Mouse (Mus musculus): Measurements from ENCODE around the gene Lcn3.
"Not testable (repeated sequence)": the region's sequence is repeated elsewhere in the genome, so short reads cannot be mapped to it uniquely, and the experiment has no call there.

Lcn3 gene

GRCm38 (mm10) chr2:25765269-25765668 is at the start of gene Lcn3:
Gene Lcn3, plus strand, starts transcription at chr2:25765569.
- no peak for DNase-seq (ENCODE audit: low spot score)

GRCm38 (mm10) chr2:25717222-25717621 is 48.1 kb upstream of the Lcn3 start:
- DNase-seq (ENCODE audit: low spot score): no peak

DNA sequence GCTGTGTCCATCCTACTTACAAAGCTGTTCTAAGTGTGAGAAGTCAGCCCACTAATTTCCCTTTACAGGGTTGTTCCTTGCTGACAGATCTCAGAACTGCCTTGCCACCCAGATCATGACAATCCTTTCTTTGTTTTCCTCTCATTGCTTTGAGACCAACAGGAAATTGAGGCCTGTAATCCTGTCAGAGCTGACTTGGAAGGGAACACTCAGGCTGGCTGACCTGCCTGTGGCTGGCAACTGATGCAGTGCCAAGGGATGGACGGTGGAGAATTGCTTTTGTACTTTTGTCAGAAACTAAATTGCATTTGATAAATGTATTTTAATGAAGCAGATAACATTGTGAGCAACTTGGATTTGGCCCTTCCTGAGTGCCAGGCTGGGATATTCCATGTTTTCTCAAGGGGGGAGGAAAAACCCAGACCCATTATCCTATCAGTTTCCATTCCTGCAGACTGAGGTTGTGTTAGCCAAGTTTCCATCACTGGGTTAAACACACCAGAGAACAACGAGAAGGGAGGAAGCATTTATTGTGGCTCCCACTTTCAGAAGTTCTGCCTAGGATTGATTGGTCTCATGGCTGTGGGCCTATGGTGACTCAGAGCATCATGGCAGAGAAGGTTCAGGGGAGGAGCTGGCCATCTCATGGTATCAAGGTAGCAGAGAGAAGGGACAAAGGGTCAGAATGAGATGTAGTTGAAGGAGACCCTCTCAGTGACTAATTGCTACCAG is 32.0 kb upstream of the Lcn3 start:
- DNase-seq (ENCODE audit: low spot score): no peak

GRCm38 (mm10) chr2:25736709-25737108 is 28.7 kb upstream of the Lcn3 start, which contains the start of gene Obp2b:
Gene Obp2b, plus strand, starts transcription at chr2:25737009.
- not testable (repeated sequence) for DNase-seq (ENCODE audit: low spot score)

GRCm38 (mm10) chr2:25741671-25742070 is 23.7 kb upstream of the Lcn3 start:
- no peak for DNase-seq (ENCODE audit: low spot score)

GRCm38 (mm10) chr2:25754201-25754600 is 11.2 kb upstream of the Lcn3 start:
- DNase-seq (ENCODE audit: low spot score): no peak

- DNase-seq (ENCODE audit: low spot score): no peak
Observed at GRCm38 (mm10) chr2:25758064-25758625, 7.2 kb upstream of the Lcn3 start.

DNA sequence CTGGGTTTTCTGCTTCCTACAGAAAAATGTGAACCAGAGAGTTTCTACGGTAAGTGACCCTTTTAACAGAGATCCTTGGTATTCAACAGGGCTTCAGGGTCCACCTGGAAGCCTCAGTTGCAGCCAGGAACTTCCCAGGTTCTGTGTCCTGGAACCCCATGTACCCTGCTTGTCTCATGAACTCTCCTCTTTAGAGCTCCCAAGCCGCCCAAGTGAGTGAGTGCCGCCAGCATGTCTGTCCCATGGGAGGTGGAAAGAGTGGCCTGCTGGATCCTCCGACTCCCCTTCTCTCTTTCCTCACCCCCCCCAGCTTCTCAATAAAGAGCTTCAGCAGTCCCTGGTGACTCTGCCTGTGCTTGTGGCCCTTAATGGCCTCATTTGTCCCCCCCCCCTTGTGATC is 2.4 kb downstream of the Lcn3 start:
- DNase-seq (ENCODE audit: low spot score): no peak

GRCm38 (mm10) chr2:25773507-25773906 is 8.1 kb downstream of the Lcn3 start:
- no peak for DNase-seq (ENCODE audit: low spot score)

DNA sequence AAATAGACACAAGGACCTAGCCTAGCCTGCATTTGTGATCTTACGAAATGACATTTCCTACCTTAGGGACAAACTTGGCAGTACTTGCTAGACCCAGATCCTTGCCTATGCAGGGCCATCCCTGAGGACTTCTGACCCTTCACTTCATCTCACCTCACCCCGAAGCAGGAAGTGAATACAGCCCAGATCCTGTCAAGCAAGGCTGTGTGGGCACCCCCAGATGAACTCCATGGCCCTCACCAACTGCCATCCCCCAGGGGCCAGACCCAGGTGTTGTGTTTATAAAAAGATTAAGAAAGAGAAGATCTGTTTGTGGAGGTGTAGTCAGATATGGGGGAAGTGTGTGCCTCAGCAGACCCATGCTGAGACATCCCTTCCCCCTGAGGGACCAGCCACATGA is 9.3 kb downstream of the Lcn3 start:
- DNase-seq (ENCODE audit: low spot score): no peak

DNA sequence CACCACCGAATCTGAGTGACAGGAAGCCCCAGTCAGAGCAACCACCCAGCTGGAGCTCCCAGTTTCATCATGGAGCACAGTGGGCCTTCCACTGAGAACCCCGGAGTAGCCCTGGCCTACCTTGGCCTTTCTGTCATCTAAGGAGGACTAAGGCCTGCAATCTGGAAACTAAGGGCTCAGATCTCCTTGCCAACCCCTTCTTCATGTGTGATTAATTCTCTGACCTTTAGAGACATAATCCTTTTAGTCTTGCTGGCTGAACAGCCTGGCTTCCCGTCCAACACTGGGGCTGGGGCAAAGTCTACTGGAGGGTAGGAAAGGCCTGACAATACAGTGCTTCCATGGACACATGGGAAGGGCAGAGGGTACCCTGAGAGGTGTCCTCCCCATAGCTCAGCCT is 10.6 kb downstream of the Lcn3 start:
- DNase-seq (ENCODE audit: low spot score): no peak

- no peak for DNase-seq (ENCODE audit: low spot score)
Observed at GRCm38 (mm10) chr2:25776717-25777116, 11.3 kb downstream of the Lcn3 start, which contains the start of gene Lcn11. Gene Lcn11, plus strand, starts transcription at chr2:25777017.

- DNase-seq (ENCODE audit: low spot score): no peak
Observed at GRCm38 (mm10) chr2:25779076-25779475, 13.7 kb downstream of the Lcn3 start.

GRCm38 (mm10) chr2:25780921-25781320 is 15.6 kb downstream of the Lcn3 start:
- DNase-seq (ENCODE audit: low spot score): no peak

DNA sequence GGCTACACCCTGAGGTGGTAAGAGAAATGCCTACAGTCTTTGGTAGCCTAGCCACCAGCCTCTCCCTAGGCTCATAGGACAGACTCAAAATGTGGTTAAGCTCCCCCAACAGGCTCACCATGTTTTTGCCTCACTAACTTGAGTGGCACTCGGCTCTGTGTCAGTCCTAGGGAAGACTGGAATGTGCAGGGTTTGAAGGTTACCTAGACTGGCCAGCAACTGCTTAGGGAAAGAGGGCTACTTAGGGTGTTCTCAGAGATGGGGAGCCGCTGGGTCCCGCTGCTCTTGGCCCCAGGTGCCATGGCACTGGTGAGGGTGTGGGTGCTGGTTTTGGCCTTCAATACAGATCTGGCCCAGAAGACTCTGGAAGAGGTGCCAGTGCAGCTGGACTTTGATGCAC is 16.6 kb downstream of the Lcn3 start, which contains the start of gene Gm13539:
Gene Gm13539, plus strand, starts transcription at position 301 of the 400 bp plus-strand sequence.
- no peak for DNase-seq (ENCODE audit: low spot score)

DNA sequence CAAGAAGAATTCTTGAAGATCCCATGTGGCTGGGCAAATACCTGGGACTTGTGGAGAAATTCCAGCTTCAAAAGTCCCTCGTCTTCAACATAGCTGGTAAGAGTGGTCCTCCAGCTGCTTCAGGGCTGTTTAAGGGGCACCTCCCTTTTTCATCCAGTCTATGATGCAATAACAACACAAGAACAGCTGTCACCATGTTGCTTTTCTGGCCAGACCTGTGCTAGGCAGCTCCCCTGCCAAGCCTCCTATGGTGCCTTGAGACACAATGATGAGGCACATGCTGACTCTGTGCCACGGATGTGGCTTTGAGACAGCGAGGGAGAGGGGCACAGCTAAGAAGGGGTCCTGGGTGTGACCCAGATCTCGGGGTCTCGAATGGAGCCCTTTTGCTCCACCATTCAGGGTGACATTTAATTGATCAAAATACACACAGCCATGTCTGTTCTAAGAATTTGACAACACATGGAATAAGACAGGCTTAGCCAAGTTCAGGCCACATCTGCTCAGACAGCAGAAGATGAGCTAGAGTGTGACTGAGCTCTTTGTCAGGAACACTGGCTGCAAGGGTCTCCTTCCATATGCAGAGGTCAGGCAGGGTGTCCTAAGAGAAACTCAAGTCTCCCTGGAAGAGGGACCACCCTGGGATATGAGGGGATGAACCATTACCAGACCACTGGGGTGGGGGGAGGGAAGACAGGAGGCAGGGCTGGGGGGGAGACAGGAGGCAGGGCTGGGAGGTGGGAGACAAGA is 20.4 kb downstream of the Lcn3 start:
- DNase-seq (ENCODE audit: low spot score): no peak

DNA sequence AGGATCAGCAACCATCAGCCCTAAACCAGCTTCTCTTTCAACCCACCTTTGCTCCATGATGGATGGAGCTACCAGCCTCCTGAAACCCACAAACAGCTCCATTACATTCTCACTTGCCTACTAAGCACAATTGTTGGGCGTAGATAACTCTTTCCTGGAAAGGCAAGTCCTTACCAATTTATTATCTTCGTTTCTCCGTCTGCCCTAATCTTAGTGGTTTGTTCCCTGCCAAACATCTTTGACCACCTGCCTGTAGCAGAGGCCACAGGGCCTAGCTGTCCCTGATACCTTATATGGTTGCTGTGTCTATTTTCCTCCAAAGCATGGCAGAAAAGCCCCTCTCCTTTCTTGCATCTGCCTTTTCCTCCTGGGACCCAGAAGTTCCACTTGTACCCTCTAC is 23.7 kb downstream of the Lcn3 start:
- no peak for DNase-seq (ENCODE audit: low spot score)

DNA sequence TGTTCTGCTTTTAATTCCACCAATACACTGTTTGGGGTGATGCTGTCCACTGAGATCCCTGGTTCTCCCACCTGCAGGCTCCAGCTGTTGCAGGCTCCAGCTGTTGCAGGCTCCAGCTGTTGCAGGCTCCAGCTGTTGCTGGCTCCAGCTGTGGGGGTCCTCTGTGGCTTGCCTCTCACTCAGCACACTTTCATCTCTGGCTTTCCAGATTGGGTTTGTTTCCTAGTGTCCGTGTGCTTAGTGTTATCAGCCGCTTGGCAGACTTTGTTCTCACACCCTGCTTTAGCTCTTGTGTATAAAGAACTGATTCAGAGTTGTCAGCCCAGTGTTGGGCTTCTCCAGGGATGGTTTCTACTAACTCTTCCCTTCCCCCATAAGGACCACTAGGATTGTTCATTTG is 32.3 kb downstream of the Lcn3 start:
- DNase-seq (ENCODE audit: low spot score): no peak

DNA sequence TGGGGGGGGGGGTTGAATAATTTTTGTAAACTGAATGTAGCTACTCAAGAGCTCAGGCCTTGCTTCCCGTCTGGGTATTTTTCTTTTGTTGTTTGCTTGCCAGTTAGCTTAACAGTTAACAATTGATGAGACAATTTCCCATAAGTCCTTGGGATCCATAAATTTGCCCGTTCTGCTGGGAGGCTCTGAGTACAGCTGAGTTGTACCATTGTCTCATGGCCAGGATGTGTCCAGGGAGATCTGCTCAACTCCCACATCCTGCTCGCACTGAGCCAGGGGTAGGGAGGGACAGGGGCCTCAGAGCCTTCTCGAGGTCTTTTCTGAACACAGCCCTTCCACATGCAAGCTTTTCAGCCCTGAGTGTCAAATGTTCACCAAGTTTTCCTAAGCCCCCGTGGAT is 32.7 kb downstream of the Lcn3 start:
- no peak for DNase-seq (ENCODE audit: low spot score)

GRCm38 (mm10) chr2:25811711-25812110 is 46.3 kb downstream of the Lcn3 start:
- no peak for DNase-seq (ENCODE audit: low spot score)

GRCm38 (mm10) chr2:25813364-25813763 is 48.0 kb downstream of the Lcn3 start:
- DNase-seq (ENCODE audit: low spot score): no peak

GRCm38 (mm10) chr2:25815748-25816147 is 50.4 kb downstream of the Lcn3 start, which contains the start of gene Glt6d1:
Gene Glt6d1, minus strand, starts transcription at chr2:25815848.
- DNase-seq (ENCODE audit: low spot score): not testable (repeated sequence)
